25 mouse cellular contexts compared by ENCODE assay signal in the genomic region with DNA sequence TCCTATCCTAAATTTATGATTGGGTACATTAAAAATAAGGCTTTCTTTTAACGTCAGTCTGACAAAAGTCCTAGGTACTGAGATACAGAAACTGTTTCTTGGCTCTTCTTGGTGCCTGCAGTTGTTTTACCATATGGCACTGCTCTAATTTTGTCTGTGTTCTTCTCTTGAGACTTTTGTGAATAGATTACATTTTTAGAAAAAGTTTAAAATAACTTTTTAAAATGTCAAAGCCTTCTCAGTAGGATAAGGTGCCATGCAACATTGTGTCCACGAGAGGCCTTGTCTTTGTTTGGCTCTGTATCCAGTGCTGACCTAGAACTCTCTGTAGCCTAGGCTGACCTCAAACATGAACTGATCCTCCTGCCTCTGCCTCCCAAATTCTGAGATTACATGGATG.
DNase-seq lines count a peak whose midpoint lies in the region; ATAC-seq lines count a peak whose summit lies in the region.
"Had no signal": no experiment of that assay in that cellular context is flagged by ENCODE, and none has a peak within 500 bp of the region (broad histone marks: within the 10 kb centered on the region; RNA-seq: fewer than 3 reads in every experiment).

No protein-coding gene starts in this region.

- no peak overlapping the region for H3K27ac ChIP-seq in hindbrain, embryonic 16.5 days (ENCODE audit: low read depth, low read length)
- H3K27ac ChIP-seq: embryonic facial prominence, embryonic 13.5 days; forebrain, embryonic 15.5 days; heart, embryonic 10.5 days; hindbrain, embryonic 10.5 days; midbrain, embryonic 13.5 days had no signal

- H3K9ac ChIP-seq in hindbrain, embryonic 16.5 days (ENCODE audit: low read depth, low read length), result no peak overlapping the region
- H3K9ac ChIP-seq: embryonic facial prominence, embryonic 13.5 days; forebrain, embryonic 15.5 days; liver, postnatal 0 days; midbrain, embryonic 13.5 days had no signal

- no peaks in the 10 kb centered on the region for H3K36me3 ChIP-seq in hindbrain, embryonic 16.5 days (ENCODE audit: control insufficient read depth, insufficient read depth, low read length)
- H3K36me3 ChIP-seq: embryonic facial prominence, embryonic 13.5 days; forebrain, embryonic 15.5 days; heart, embryonic 10.5 days; hindbrain, embryonic 10.5 days; midbrain, embryonic 13.5 days had no signal

- no peaks in the 10 kb centered on the region for H3K9me3 ChIP-seq in hindbrain, embryonic 16.5 days (ENCODE audit: control insufficient read depth, low read length)
- H3K9me3 ChIP-seq: embryonic facial prominence, embryonic 13.5 days; forebrain, embryonic 15.5 days; heart, embryonic 10.5 days; hindbrain, embryonic 10.5 days; midbrain, embryonic 13.5 days had no signal

- no peaks in the 10 kb centered on the region for H3K27me3 ChIP-seq in hindbrain, embryonic 16.5 days (replicated peaks; ENCODE audit: control insufficient read depth, insufficient read depth, low read length)
- H3K27me3 ChIP-seq: embryonic facial prominence, embryonic 13.5 days; forebrain, embryonic 15.5 days; midbrain, embryonic 13.5 days; Patski had no signal

- DNase-seq in frontal cortex, postnatal 25 days (ENCODE audit: low spot score in 2 of 2), result no peak
- peak; percentile 58 for DNase-seq in left cerebral cortex, adult 11 months (ENCODE audit: low spot score)
- DNase-seq in left cerebral cortex, postnatal 4 days, result no peak
- DNase-seq in layer of hippocampus, adult 9-11 months, result peak; percentile 53
- DNase-seq in right cerebral cortex, postnatal 25 days, result peak; percentile 47
- no peak for DNase-seq in adrenal gland, postnatal 4 days (ENCODE audit: low spot score in 2 of 2)
- DNase-seq: adrenal gland, adult 8-10 months; cerebellum, adult 11 months; cerebellum, postnatal 10 days; gastrocnemius, postnatal 36 days; kidney, adult 2 months; kidney, postnatal 14 days; liver; liver, postnatal 0 days; lung, postnatal 10 days; thymus, postnatal 36 days had no signal

- WGBS in hindbrain, embryonic 16.5 days, result 85% methylated on average over 2 of the region's 2 CpGs

- intact Hi-C loops in left cerebral cortex, postnatal 4 days (cut with DNase I), result no loop called here

- H3K4me2 ChIP-seq in hindbrain, embryonic 16.5 days (ENCODE audit: low read length), result no peak overlapping the region
- H3K4me2 ChIP-seq: embryonic facial prominence, embryonic 13.5 days; forebrain, embryonic 15.5 days; midbrain, embryonic 13.5 days had no signal

- H3K4me3 ChIP-seq in hindbrain, embryonic 16.5 days (ENCODE audit: low read length), result no peak overlapping the region
- H3K4me3 ChIP-seq: embryonic facial prominence, embryonic 13.5 days; forebrain, embryonic 15.5 days; heart, embryonic 10.5 days; hindbrain, embryonic 10.5 days; midbrain, embryonic 13.5 days had no signal

- peak; percentile 71 for ATAC-seq in frontal cortex, adult (ENCODE audit: low TSS enrichment)
- ATAC-seq in hindbrain, embryonic 16.5 days, result no peak
- ATAC-seq: CD4-positive, CD25-positive, alpha-beta regulatory T cell, adult 4 months; forebrain, embryonic 15.5 days; liver, postnatal 0 days; midbrain, embryonic 13.5 days; Patski had no signal

- H3K4me1 ChIP-seq in hindbrain, embryonic 16.5 days (ENCODE audit: control insufficient read depth, insufficient read depth, low read depth, low read length), result no peaks in the 10 kb centered on the region
- H3K4me1 ChIP-seq: embryonic facial prominence, embryonic 13.5 days; forebrain, embryonic 15.5 days; heart, embryonic 10.5 days; hindbrain, embryonic 10.5 days; midbrain, embryonic 13.5 days had no signal

Comparison
In these comparisons a context has a peak if more than half of its experiments do, and no peak if none do; other contexts are left out.
1. DNase-seq: peak in left cerebral cortex, adult 11 months (single experiment), layer of hippocampus, adult 9-11 months (single experiment) and right cerebral cortex, postnatal 25 days (single experiment); none in frontal cortex, postnatal 25 days (0 of 2), left cerebral cortex, postnatal 4 days (single experiment) and adrenal gland, postnatal 4 days (0 of 2).